ENCODE assay signal across 27 mouse cellular contexts in the genomic region with DNA sequence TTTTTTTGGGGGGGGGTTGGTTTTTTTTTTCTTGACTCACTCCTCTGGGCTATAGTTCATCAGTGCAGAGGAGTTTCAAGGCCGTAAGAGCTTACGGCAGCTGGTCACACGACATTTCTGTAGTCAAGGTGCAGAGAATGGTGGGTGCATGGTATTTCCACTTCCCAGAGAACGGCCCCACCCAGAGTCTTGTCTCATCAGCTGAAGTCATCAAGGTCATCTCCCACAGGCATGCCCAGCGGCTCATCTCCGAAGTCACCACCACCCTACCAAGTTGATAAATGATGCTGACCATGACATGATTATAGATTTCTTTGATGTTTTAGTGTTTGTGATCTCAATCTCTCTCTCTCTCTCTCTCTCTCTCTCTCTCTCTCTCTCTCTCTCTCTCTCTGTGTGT. TPM values are rescaled to one million over a fixed set of nuclear protein-coding genes. Genes with fewer than 3 reads are reported as not detected.
"Had no signal": no experiment of that assay in that cellular context is flagged by ENCODE, and none has a peak within 500 bp of the region (broad histone marks: within the 10 kb centered on the region; RNA-seq: fewer than 3 reads in every experiment).

No protein-coding gene starts in this region.

- ATAC-seq: hindbrain, postnatal 0 days; intestine, embryonic 16.5 days; liver, embryonic 12.5 days had no signal

- H3K27ac ChIP-seq: heart, adult 2 months; heart, embryonic 13.5 days; heart, embryonic 15.5 days; hindbrain, embryonic 13.5 days; hindbrain, embryonic 15.5 days; hindbrain, postnatal 0 days; limb, embryonic 13.5 days; limb, embryonic 15.5 days; liver, embryonic 12.5 days; liver, embryonic 14.5 days had no signal

- H3K4me3 ChIP-seq: heart, adult 2 months; heart, embryonic 13.5 days; heart, embryonic 15.5 days; hindbrain, embryonic 13.5 days; hindbrain, embryonic 15.5 days; limb, embryonic 13.5 days; limb, embryonic 15.5 days; liver, embryonic 12.5 days had no signal

- H3K27me3 ChIP-seq: heart, embryonic 13.5 days; heart, embryonic 15.5 days; hindbrain, embryonic 13.5 days; hindbrain, embryonic 15.5 days; limb, embryonic 13.5 days; limb, embryonic 15.5 days; liver, embryonic 12.5 days had no signal

- H3K9me3 ChIP-seq: heart, embryonic 13.5 days; heart, embryonic 15.5 days; hindbrain, embryonic 13.5 days; hindbrain, embryonic 15.5 days; limb, embryonic 13.5 days; limb, embryonic 15.5 days; liver, embryonic 12.5 days had no signal

- H3K4me2 ChIP-seq: heart, embryonic 11.5 days; heart, embryonic 13.5 days; heart, embryonic 15.5 days; hindbrain, embryonic 13.5 days; hindbrain, embryonic 15.5 days; limb, embryonic 13.5 days; limb, embryonic 15.5 days; liver, embryonic 12.5 days had no signal

- H3K9ac ChIP-seq: heart, embryonic 13.5 days; heart, embryonic 15.5 days; hindbrain, embryonic 13.5 days; hindbrain, embryonic 15.5 days; limb, embryonic 13.5 days; limb, embryonic 15.5 days; liver, embryonic 12.5 days; liver, embryonic 14.5 days had no signal

- DNase-seq: gastrocnemius, postnatal 14 days; gastrocnemius, postnatal 36 days; heart, adult 11 months; heart, adult 2 months; heart, postnatal 14 days; heart, postnatal 36 days; kidney, adult 11 months; kidney, adult 2 months; kidney, adult 9 months; kidney, postnatal 10 days; kidney, postnatal 36 days; layer of hippocampus, adult 9-11 months; layer of hippocampus, postnatal 36 days; left cerebral cortex, postnatal 4 days had no signal

- H3K36me3 ChIP-seq: heart, embryonic 13.5 days; heart, embryonic 15.5 days; hindbrain, embryonic 13.5 days; hindbrain, embryonic 15.5 days; limb, embryonic 13.5 days; limb, embryonic 15.5 days; liver, embryonic 12.5 days had no signal

- H3K4me1 ChIP-seq: heart, embryonic 13.5 days; heart, embryonic 15.5 days; hindbrain, embryonic 13.5 days; hindbrain, embryonic 15.5 days; limb, embryonic 13.5 days; limb, embryonic 15.5 days; liver, embryonic 12.5 days had no signal

RNA-seq across cellular contexts. Expression of a gene that starts 20.0 kb away (rescaled TPM):
- total RNA-seq: gastrocnemius, postnatal 36 days; heart, adult 2 months; heart, postnatal 14 days; heart, postnatal 36 days; hematopoietic stem cell, adult 5-6 weeks; liver, adult 2 months had no signal
- polyA plus RNA-seq: heart, adult 2 months; liver, adult 2 months had no signal
